Mouse (Mus musculus) cerebellum, adult 18-20 months (tissue): Measurements from ENCODE around the gene Foxa2.

Experiments used
- DNase-seq, 2 experiments: peaks; one replicate each; pipeline ENCODE4 v3.0.0; 2021

Gene Foxa2

GRCm38 (mm10) chr2:147998206-147998966 lies 48.4 kb downstream of the Foxa2 start:
- DNase-seq, result no peak

- no peak for DNase-seq
Observed at GRCm38 (mm10) chr2:147996781-147997180, 50.0 kb downstream of the Foxa2 start.

- DNase-seq, result no peak
Observed at GRCm38 (mm10) chr2:147993821-147994220, 52.9 kb downstream of the Foxa2 start.

- DNase-seq, result no peak
Observed at GRCm38 (mm10) chr2:147992935-147993679, 53.7 kb downstream of the Foxa2 start.
